Mouse (Mus musculus) adrenal gland, postnatal 4 days (tissue): ENCODE data around the gene Nol3. TPM values are rescaled to one million over a fixed set of nuclear protein-coding genes. Genes with fewer than 3 reads are reported as not detected.

Experiments
- DNase-seq, 2 experiments: peaks; one replicate each; pipeline ENCODE4 v3.0.0; 2021 to 2022; ENCODE audit warnings: low spot score in 2 of 2, mixed read lengths in 2 of 2
- total RNA-seq, 2 experiments: library from RNA; stranded (reverse); gene quantifications; 2 replicates each; pipeline ENCODE4 v1.2.3; 2021

Nol3 gene
- total RNA-seq, 2 experiments from 2014 or later, result 1.8 to 2.7 TPM

GRCm38 (mm10) chr8:105305211-105306145 is 29.5 kb downstream of the Nol3 start, which contains the start of gene Elmo3:
TSS of gene Elmo3 (plus strand) at chr8:105305601.
- no peak for DNase-seq

GRCm38 (mm10) chr8:105306146-105306691 is 30.3 kb downstream of the Nol3 start:
- DNase-seq, result no peak

GRCm38 (mm10) chr8:105307670-105308069 is 31.7 kb downstream of the Nol3 start:
- DNase-seq, result no peak

- DNase-seq, result no peak
Measured at GRCm38 (mm10) chr8:105308428-105308827, 32.5 kb downstream of the Nol3 start.

- DNase-seq, result no peak
Measured at GRCm38 (mm10) chr8:105309142-105309847, 33.4 kb downstream of the Nol3 start.

- no peak for DNase-seq
Measured at GRCm38 (mm10) chr8:105310118-105310517, 34.2 kb downstream of the Nol3 start.

- no peak for DNase-seq
Measured at GRCm38 (mm10) chr8:105311718-105312117, 35.8 kb downstream of the Nol3 start.

- no peak for DNase-seq
Measured at GRCm38 (mm10) chr8:105312891-105313481, 37.0 kb downstream of the Nol3 start.

- no peak for DNase-seq
Measured at GRCm38 (mm10) chr8:105313622-105314402, 37.9 kb downstream of the Nol3 start.

GRCm38 (mm10) chr8:105315073-105315769 is 39.3 kb downstream of the Nol3 start:
- DNase-seq, result no peak

- no peak for DNase-seq
Measured at GRCm38 (mm10) chr8:105317941-105318340, 42.0 kb downstream of the Nol3 start.

- DNase-seq, result no peak
Measured at GRCm38 (mm10) chr8:105318662-105319190, 42.8 kb downstream of the Nol3 start.

- no peak for DNase-seq
Measured at GRCm38 (mm10) chr8:105323183-105323582, 47.2 kb downstream of the Nol3 start.

- no peak for DNase-seq
Measured at GRCm38 (mm10) chr8:105325641-105326093, 49.7 kb downstream of the Nol3 start.

- DNase-seq, result peak; percentile 83 to 96
Measured at GRCm38 (mm10) chr8:105326141-105326672, 50.3 kb downstream of the Nol3 start, which contains the start of the genes Lrrc29 and Tmem208. TSS of gene Lrrc29 (minus strand) at chr8:105326278. TSS of gene Tmem208 (plus strand) at chr8:105326354.

GRCm38 (mm10) chr8:105326968-105327367 is 51.0 kb downstream of the Nol3 start:
- DNase-seq, result no peak

- DNase-seq, result no peak
Measured at GRCm38 (mm10) chr8:105330325-105330724, 54.4 kb downstream of the Nol3 start.

- no peak for DNase-seq
Measured at GRCm38 (mm10) chr8:105331469-105331868, 55.5 kb downstream of the Nol3 start.
